Mouse (Mus musculus) forebrain, embryonic 12.5 days (tissue): ENCODE data around the gene Zfp276. TPM values are rescaled to one million over a fixed set of nuclear protein-coding genes. Genes with fewer than 3 reads are reported as not detected.
"Not testable (repeated sequence)": the region's sequence is repeated elsewhere in the genome, so short reads cannot be mapped to it uniquely, and the experiment has no call there.

Experiments used
- ATAC-seq: fragments of 200-750 bp; cut with Nextera tagmentation; 2 replicates; pipeline ENCODE4 v1.8.0; 2017; ENCODE audit warnings: moderate TSS enrichment; ENCODE audit not compliant: low FRiP score
- H3K27ac ChIP-seq: fragments of 300-500 bp; sonication (generic); 2 replicates; pipeline ENCODE4 v1.5.1; 2016; ENCODE audit warnings: mild to moderate bottlenecking
- H3K27me3 ChIP-seq: fragments of 300-500 bp; sonication (generic); 2 replicates; pipeline ENCODE4 v1.6.1; 2016; ENCODE audit warnings: mild to moderate bottlenecking
- H3K36me3 ChIP-seq: fragments of 300-500 bp; sonication (generic); replicated peaks from 2 replicates; pipeline ENCODE4 v1.6.1; 2016; ENCODE audit warnings: mild to moderate bottlenecking
- H3K4me1 ChIP-seq: fragments of 300-500 bp; sonication (generic); 2 replicates; pipeline ENCODE4 v1.6.1; 2016
- H3K4me2 ChIP-seq: fragments of 300-500 bp; sonication (generic); 2 replicates; pipeline ENCODE4 v1.6.1; 2016; ENCODE audit warnings: mild to moderate bottlenecking, moderate library complexity
- H3K4me3 ChIP-seq: fragments of 300-500 bp; sonication (generic); replicated peaks from 2 replicates; pipeline ENCODE4 v1.5.1; 2016; ENCODE audit warnings: mild to moderate bottlenecking
- H3K9ac ChIP-seq: fragments of 300-500 bp; sonication (generic); 2 replicates; pipeline ENCODE4 v1.6.1; 2016; ENCODE audit warnings: mild to moderate bottlenecking
- H3K9me3 ChIP-seq: fragments of 300-500 bp; sonication (generic); 2 replicates; pipeline ENCODE4 v1.6.1; 2016
- WGBS: fragments of 180-500 bp; shearing (Covaris S2); methylation state at CpG from one replicate; pipeline ENCODE4 v1.1.7; 2016; 5-methylcytosine and 5-hydroxymethylcytosine counted together
- polyA plus RNA-seq: library from polyadenylated mRNA; unstranded; fragments of >200 nt; fragmentation: Nextera tagmentation; extraction: Ambion mirVana; gene quantifications from 2 replicates; pipeline ENCODE4 v1.2.1, GENCODE M21; 2016

The Zfp276 gene
- polyA plus RNA-seq, 1 experiment from 2014 or later = 25.8 TPM

DNA sequence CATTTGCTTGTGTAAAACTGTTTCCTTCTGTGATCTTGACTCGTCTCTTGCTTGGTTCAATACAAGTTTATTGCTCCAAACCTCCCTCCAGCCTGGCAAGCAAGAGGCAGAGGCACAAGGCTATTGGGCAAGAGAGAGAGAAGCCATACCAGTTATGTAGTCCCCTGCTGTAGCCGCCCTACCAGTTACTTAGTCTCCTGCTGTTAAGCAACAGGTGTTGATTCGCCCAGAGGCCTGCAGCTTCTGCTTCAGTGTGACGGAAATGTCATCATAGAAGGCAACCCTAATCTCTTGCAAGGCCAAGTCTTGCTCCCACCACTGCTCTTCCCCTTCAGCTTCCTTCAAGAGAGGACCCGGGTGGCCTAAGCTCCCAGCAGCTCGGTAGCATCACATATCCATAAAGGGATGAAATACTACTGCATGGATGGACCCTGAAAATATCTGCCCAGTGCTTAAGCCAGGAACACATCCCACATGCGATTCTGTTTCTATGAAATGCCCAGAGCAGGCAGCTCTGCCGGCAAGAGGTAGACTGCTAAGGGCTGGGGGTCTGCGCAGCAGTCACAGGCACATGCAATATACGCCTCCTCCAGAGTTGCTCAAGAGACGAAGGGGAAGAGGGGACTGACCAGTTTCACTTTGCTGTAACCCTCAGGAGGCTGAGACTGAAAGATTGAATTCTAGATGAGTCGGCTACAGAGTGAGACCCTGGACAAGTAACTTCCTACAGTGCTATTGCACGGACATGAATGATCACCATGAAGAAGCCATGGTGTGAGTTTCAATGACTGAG is 26.5 kb downstream of the Zfp276 start:
- H3K4me2 ChIP-seq = no peak overlapping the region
- H3K4me3 ChIP-seq = no peak overlapping the region
- no peaks in the 10 kb centered on the region for H3K27me3 ChIP-seq
- no peaks in the 10 kb centered on the region for H3K4me1 ChIP-seq
- 91% methylated on average over 13 of the region's 13 CpGs for WGBS
- H3K36me3 ChIP-seq = peaks cover 53% of the 10 kb centered on the region
- no peak overlapping the region for H3K9ac ChIP-seq
- H3K27ac ChIP-seq = no peak overlapping the region
- no peaks in the 10 kb centered on the region for H3K9me3 ChIP-seq
- no peak for ATAC-seq

DNA sequence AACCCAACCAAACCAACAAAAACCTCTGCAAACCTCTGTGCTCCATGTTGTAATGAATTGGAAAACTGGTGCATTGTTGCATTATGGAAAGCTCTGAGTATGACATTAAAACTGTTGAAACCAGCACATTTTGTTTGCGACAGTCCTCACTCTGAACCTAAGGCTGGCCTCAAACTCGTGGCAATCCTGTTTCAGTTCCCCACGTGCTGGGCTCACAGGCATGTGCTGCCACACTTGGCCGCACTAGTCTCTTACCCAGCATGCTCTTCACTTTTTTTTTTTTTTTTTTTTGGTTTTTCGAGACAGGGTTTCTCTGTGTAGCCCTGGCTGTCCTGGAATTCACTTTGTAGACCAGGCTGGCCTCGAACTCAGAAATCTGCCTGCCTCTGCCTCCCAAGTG is 29.0 kb downstream of the Zfp276 start:
- 89% methylated on average over 5 of the region's 6 CpGs for WGBS
- H3K9ac ChIP-seq, H3K4me2 ChIP-seq, ATAC-seq, H3K4me3 ChIP-seq, H3K27me3 ChIP-seq, H3K9me3 ChIP-seq, H3K27ac ChIP-seq, H3K4me1 ChIP-seq: not testable (repeated sequence)
- peaks cover 51% of the 10 kb centered on the region for H3K36me3 ChIP-seq

DNA sequence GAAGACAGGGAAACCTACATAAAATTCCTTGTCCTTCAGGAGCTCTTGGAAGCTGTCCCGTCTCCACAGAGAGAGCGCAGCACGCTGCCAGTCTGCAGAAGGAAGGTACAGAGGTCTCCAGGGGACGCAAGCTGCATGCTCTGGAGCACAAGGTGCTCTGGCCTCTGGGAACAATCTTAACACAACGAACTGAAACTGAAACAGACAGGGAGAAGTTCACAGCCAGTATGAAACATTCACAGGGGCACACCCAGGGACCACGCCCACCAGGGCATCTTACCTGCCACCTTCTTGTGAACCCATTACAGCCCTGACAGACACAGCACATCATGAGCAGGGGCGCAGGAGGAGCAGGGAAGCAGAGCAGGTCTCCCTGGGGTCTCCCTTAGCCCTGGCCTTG is 30.0 kb downstream of the Zfp276 start:
- no peaks in the 10 kb centered on the region for H3K4me1 ChIP-seq
- WGBS = 93% methylated on average over 7 of the region's 7 CpGs
- no peak overlapping the region for H3K4me3 ChIP-seq
- no peak overlapping the region for H3K9ac ChIP-seq
- peaks cover 52% of the 10 kb centered on the region for H3K36me3 ChIP-seq
- H3K4me2 ChIP-seq = no peak overlapping the region
- H3K27me3 ChIP-seq = no peaks in the 10 kb centered on the region
- H3K9me3 ChIP-seq = no peaks in the 10 kb centered on the region
- ATAC-seq = no peak
- H3K27ac ChIP-seq = no peak overlapping the region

DNA sequence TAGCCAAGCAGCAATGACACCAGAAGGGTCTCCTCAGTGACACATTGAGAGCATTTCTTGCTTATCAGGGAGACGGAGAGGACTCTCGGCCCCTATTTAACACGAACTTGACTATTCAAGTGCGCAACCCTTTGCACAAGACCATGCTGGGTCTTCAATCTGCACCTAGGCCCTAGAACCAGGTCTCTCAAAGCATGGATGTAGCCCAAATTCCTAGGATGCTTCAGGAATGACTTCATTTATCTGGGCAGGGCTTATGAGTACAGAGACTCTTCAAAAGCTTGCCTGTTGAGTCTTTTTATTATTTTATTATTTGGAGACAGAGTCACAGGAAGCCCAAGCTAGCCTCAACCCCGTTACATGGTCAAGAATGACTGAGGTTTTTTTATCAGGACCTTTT is 30.5 kb downstream of the Zfp276 start:
- Histone ChIP-seq H3K27me3 (no peaks in the 10 kb centered on the region), H3K4me3 (no peak overlapping the region), H3K9ac (no peak overlapping the region), H3K4me2 (no peak overlapping the region), H3K9me3 (no peaks in the 10 kb centered on the region), H3K4me1 (no peaks in the 10 kb centered on the region), H3K27ac (no peak overlapping the region), H3K36me3 (peaks cover 57% of the 10 kb centered on the region)
- no peak for ATAC-seq
- 93% methylated on average over 5 of the region's 5 CpGs for WGBS

DNA sequence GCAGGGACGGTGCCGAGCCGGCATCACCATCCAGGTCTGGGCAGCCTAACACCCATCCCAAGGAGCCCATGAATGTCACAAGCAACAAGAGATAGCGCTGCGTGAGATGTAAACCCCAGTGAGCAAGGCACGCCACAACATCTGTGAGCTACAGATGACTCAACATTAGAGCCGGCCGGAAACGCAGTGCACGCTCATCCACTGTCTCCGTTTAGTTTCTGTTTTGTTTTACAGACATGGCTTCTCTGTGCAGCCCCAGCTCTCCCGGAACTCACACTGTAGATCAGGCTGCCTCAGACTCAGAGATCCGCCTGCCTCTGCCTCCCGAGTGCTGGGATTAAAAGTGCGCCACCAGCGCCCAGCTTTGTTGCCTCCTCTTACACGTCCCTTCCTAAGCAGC is 33.4 kb downstream of the Zfp276 start:
- WGBS = 95% methylated on average over 17 of the region's 17 CpGs
- no peak for ATAC-seq
- Histone ChIP-seq H3K36me3 (peaks cover 48% of the 10 kb centered on the region), H3K27me3 (no peaks in the 10 kb centered on the region), H3K4me1 (no peaks in the 10 kb centered on the region), H3K4me2 (no peak overlapping the region), H3K27ac (no peak overlapping the region), H3K4me3 (no peak overlapping the region), H3K9ac (no peak overlapping the region), H3K9me3 (no peaks in the 10 kb centered on the region)

DNA sequence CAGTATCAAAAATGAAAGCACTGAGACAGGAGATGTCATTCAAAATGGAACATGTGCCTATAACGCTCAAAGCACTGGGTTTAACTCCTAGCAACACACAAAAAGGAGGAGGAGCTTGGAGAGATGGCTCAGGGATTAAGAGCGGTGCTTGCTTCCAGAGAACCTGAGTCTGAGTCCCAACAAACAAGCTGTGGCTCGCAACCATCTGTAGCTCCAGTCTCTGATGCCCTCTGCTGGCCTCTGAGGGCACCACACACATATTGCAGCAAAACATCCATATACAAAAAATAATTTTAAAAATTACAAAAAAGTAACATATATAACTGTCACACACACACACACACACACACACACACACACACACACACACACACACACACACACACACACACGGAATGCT is 36.2 kb downstream of the Zfp276 start:
- no peaks in the 10 kb centered on the region for H3K9me3 ChIP-seq
- ATAC-seq = no peak
- peaks cover 59% of the 10 kb centered on the region for H3K36me3 ChIP-seq
- no peaks in the 10 kb centered on the region for H3K27me3 ChIP-seq
- no peak overlapping the region for H3K9ac ChIP-seq
- H3K4me1 ChIP-seq = no peaks in the 10 kb centered on the region
- WGBS = 66% methylated on average over 4 of the region's 4 CpGs
- no peak overlapping the region for H3K27ac ChIP-seq
- H3K4me3 ChIP-seq = no peak overlapping the region
- no peak overlapping the region for H3K4me2 ChIP-seq

DNA sequence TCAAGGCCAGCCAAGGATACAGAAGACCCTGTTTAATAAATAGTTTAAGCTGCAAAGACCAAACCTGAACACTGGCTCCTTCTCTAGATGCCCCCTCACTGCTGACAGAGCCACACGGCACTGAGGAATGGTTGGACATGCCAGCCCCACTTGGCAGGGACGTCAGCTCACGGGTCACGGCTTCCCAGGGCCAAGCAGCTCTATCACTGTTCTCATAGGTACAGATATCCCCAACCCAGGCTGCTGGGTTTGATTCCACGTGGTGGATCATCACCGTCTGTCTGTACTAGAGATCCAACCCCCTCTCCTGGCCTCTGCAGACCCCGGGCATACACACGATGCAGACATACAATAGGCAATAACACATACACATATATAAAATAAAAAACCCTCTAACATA is 36.7 kb downstream of the Zfp276 start:
- no peaks in the 10 kb centered on the region for H3K27me3 ChIP-seq
- H3K9ac ChIP-seq = no peak overlapping the region
- H3K4me1 ChIP-seq = no peaks in the 10 kb centered on the region
- 94% methylated on average over 8 of the region's 8 CpGs for WGBS
- H3K4me2 ChIP-seq = no peak overlapping the region
- H3K36me3 ChIP-seq = peaks cover 64% of the 10 kb centered on the region
- H3K27ac ChIP-seq = no peak overlapping the region
- no peak for ATAC-seq
- H3K9me3 ChIP-seq = no peaks in the 10 kb centered on the region
- no peak overlapping the region for H3K4me3 ChIP-seq

DNA sequence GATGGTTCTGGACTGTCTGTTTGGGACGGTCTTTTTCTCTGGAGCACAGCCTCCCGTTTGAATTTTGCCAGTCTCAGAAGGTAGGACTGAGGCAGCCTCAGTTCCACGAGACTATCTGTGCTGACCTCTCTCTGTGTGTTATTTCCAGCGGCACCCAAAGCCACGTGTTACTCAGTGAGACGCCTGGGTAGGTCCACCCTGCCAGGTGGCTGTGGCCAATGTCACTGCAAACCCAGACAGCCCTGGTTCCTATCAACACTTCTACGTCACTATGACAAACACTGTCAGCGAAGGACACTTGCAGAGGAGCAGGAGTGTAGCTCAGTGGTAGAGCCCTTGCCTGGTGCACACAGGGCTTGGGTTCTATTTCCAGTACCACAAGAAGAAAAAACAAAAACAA is 37.7 kb downstream of the Zfp276 start:
- Histone ChIP-seq H3K9me3 (no peaks in the 10 kb centered on the region), H3K4me2 (no peak overlapping the region), H3K27ac (no peak overlapping the region), H3K4me1 (no peaks in the 10 kb centered on the region), H3K9ac (no peak overlapping the region), H3K36me3 (peaks cover 74% of the 10 kb centered on the region), H3K27me3 (no peaks in the 10 kb centered on the region), H3K4me3 (no peak overlapping the region)
- no peak for ATAC-seq
- 85% methylated on average over 8 of the region's 8 CpGs for WGBS

DNA sequence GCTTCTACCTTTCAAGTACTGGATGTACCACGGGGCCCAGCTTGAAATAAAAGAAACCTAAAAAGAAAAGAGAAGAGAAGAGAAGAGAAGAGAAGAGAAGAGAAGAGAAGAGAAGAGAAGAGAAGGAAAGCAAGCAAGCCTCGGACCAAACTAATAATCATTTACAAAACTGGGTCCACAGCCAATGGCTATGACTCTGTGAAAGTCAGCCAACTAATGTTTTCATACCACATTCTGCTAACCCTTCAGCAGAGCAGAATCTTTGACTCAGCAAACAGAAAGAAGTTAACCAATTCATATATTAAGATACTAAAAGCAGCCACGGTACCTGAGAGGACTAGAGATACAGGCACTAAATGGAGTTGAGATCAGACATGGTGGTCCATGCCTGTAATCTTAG is 38.3 kb downstream of the Zfp276 start:
- no peaks in the 10 kb centered on the region for H3K4me1 ChIP-seq
- no peak overlapping the region for H3K4me3 ChIP-seq
- no peaks in the 10 kb centered on the region for H3K9me3 ChIP-seq
- no peak overlapping the region for H3K27ac ChIP-seq
- ATAC-seq = no peak
- WGBS = 91% methylated on average over 3 of the region's 3 CpGs
- no peaks in the 10 kb centered on the region for H3K27me3 ChIP-seq
- no peak overlapping the region for H3K4me2 ChIP-seq
- peaks cover 74% of the 10 kb centered on the region for H3K36me3 ChIP-seq
- no peak overlapping the region for H3K9ac ChIP-seq

DNA sequence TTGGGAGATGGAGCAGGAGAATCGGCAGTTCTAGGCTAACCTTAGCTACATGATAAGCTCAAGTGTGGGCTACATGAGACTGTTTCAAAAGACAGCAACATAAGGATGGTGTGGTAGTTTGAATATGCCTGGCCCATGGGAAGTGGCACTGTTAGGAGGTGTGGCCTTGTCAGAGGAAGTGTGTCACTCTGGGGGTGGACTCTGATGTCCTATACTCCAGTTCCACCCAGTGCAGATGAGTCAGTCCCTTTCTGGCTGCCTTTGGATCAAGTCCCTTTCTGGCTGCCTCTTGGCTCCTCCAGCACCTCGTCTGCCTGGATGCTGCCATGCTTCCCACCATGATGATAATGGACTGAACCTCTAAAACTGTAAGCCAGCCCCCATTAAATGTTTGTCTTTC is 38.8 kb downstream of the Zfp276 start:
- no peaks in the 10 kb centered on the region for H3K9me3 ChIP-seq
- H3K4me1 ChIP-seq = no peaks in the 10 kb centered on the region
- H3K36me3 ChIP-seq = peaks cover 72% of the 10 kb centered on the region
- H3K27me3 ChIP-seq = no peaks in the 10 kb centered on the region
- ATAC-seq = no peak
- H3K4me2 ChIP-seq = no peak overlapping the region
- no peak overlapping the region for H3K27ac ChIP-seq
- no peak overlapping the region for H3K9ac ChIP-seq
- no peak overlapping the region for H3K4me3 ChIP-seq
- WGBS = 90% methylated on average over 2 of the region's 2 CpGs

DNA sequence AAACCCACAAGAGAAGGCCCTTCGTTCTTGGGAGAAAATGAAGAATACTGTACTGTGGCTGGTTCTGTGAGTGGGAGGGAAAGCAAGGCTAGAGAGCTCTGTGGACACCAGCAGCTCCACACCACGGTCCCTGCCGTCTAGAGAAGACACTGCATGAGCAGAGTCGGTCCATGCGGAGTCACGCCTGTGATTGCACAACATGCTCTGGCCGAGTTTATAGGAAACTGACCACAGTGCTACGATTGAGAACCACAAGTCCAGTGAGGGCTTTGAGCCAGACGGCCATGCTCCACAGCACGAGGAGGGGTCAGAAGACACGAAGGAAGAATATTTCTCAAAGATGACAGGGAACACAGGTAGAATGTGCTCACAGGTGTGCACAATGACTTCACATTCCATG is 44.3 kb downstream of the Zfp276 start:
- Histone ChIP-seq H3K27ac (no peak overlapping the region), H3K9ac (no peak overlapping the region), H3K27me3 (no peaks in the 10 kb centered on the region), H3K4me2 (no peak overlapping the region), H3K4me1 (no peaks in the 10 kb centered on the region), H3K36me3 (peaks cover 47% of the 10 kb centered on the region), H3K4me3 (no peak overlapping the region), H3K9me3 (no peaks in the 10 kb centered on the region)
- 94% methylated on average over 11 of the region's 11 CpGs for WGBS
- ATAC-seq = no peak

DNA sequence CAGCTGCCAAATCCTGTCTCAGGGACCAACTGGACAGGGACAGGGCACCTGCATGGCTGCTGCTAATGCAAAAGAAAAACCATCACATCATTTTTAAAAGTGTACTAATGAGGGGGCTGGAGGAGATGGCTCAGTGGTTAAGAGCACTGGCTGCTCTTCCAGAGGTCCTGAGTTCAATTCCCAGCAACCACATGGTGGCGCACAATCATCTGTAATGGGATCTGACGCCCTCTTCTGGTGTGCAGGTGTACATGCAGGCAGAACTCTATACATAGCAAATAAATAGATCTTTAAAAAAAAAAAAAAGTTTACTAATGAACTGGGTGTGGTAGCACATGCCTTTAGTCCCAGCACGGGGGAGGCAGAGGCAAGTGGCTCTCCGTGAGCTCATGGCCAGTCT is 54.7 kb downstream of the Zfp276 start:
- Histone ChIP-seq H3K4me2 (no peak overlapping the region), H3K4me3 (no peak overlapping the region), H3K36me3 (peaks cover 53% of the 10 kb centered on the region), H3K27me3 (no peaks in the 10 kb centered on the region), H3K27ac (no peak overlapping the region), H3K9me3 (no peaks in the 10 kb centered on the region), H3K4me1 (no peaks in the 10 kb centered on the region), H3K9ac (no peak overlapping the region)
- ATAC-seq = no peak
- WGBS = 69% methylated on average over 4 of the region's 4 CpGs

DNA sequence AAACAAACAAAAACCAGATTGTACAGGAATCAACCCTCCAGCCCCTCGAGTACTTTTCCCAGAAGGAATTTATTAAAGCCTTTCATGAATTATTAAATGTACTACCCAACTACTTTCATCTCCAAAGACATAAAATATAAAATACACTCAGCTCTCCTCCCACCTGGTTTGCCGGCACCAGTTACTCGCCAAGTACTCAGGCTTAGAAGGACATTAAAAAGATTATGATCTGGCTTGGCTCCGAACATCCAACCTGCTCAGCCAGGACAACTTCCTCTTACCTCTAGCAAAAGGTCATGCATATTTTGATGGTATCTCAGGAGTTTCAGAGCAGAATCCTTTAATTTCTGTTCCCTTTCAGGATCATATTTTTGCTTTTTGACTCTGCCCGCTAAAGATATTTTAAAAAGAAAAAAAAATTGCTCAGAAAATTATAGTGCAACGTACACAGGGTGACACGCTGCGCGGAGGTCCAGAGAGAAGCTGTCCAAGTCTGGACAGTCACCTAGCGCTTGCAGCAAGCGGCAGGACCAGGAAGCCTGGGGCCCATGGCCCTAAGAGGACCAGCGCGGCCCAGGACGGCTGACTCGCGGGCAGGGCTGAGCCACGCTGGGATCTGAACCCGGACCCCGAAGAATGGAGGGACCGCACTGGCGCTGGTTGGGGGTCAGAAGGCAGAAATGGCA is 63.9 kb downstream of the Zfp276 start:
- H3K27ac ChIP-seq = no peak overlapping the region

More for the DNA sequence above, 63.9 kb downstream of the Zfp276 start:
- peak; percentile 88; the same call in 1 of the 2 replicates for ATAC-seq
- Histone ChIP-seq H3K4me3 (peak overlapping the region; percentile 60), H3K4me1 (peaks cover 17% of the 10 kb centered on the region), H3K36me3 (0 out of 2 replicates have a peak, but pooled peaks cover 4% of the 10 kb centered on the region), H3K27me3 (no peaks in the 10 kb centered on the region), H3K9ac (peak overlapping the region; percentile 65), H3K9me3 (no peaks in the 10 kb centered on the region), H3K4me2 (peak overlapping the region; percentile 70)
- 9% methylated on average over 21 of the region's 21 CpGs for WGBS
